Mouse (Mus musculus) natural killer cell, adult 2 months (primary cell): ENCODE data around the gene Agrp.
A peak's percentile ranks its signal among the peaks of the same experiment; 100 is the strongest.

Experiments
- DNase-seq, 2 experiments: peaks; one replicate each; pipeline ENCODE4 v3.0.0; 2022; ENCODE audit warnings: low spot score in 2 of 2

Gene Agrp

DNA sequence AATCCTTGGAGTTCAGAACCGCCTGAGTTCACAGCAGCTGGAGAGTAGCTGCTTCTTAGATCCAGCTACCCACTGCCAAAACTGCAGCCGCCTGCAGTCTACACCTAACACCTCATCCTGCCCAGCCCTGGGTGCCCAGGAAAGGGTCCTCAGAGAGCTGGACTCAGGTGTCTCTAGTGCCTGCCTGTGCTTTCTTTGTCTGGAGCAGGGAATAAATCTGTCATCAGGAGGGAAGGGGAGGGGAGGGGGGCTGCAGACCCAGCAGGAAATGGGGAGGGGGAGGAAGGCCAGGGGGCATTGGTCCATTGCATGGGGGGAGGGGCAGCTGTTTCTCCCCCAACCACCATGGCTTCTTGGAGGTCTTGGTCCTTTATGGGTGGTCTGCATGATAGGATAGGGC lies 117.6 kb downstream of the Agrp start:
- no peak for DNase-seq

DNA sequence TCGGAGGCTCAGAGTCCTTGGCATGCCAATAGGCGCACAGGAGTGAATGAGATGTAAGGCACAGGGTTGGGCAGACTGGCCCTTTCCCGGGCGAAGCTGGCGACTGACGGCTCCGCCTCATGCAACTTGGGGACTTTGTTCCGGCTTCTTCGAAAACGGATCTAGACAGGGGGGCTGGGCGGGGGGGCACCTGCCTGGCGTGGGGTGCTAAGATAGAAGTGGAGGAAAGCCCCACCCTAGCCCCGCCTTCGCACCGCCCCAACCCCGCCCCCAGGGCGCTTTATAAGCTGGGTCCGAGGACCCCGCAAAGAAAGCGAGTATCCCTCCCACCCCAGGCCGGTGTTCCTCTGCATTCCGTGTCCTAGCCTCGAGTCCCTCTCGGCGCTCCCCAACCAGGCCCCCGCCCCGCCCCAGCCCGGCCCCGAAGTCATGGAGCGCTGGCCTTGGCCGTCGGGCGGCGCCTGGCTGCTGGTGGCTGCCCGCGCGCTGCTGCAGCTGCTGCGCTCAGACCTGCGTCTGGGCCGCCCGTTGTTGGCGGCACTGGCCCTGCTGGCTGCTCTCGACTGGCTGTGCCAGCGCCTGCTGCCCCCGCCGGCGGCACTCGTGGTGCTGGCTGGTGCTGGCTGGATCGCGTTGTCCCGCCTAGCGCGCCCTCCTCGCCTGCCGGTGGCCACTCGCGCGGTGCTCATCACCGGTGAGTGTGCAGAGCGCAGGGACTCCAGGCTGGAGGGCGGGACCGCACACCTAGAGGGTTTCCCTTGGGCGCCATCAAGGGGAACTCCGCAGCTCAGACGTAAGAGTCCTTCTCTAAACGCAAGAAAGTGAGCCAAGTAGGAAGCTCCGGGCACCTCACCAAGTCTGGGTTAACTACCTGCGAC lies 118.5 kb downstream of the Agrp start, which contains the start of gene Hsd11b2:
Hsd11b2 (plus strand) TSS at position 320 of the 878 bp plus-strand sequence.
- peak; percentile 71 to 77 for DNase-seq

DNA sequence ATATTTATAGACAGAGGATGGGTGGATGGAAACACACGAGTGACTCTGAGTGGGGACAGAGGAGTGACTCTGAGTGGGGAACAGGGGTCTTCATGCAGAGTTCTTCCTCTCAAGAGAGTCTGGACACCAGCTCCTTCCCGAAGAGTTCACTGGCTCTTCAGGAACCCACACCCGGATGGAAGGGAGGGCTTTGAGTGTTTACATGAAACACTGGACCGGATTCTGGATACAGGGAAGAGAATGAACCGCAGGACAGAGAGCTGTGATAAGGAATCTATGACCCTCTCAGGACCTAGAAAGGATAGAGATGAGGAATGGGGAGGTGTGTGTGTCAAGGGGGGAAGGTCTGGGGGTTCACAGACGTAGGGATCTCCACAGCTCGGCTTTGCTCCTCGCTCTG lies 119.8 kb downstream of the Agrp start:
- no peak for DNase-seq
